Mouse (Mus musculus) adipocyte (in vitro differentiated cells): ENCODE results near the gene Anp32e.
"Not testable (repeated sequence)": the region's sequence is repeated elsewhere in the genome, so short reads cannot be mapped to it uniquely, and the experiment has no call there.

Experiments
- DNase-seq: peaks from one replicate; pipeline ENCODE4 v3.0.0-alpha.2; 2016; ENCODE audit warnings: low spot score

The Anp32e gene

GRCm38 (mm10) chr3:95904568-95904967, 24.5 kb upstream of the Anp32e start, which contains the start of gene Car14:
Gene Car14, minus strand, starts transcription at chr3:95904691.
- no peak for DNase-seq

DNA sequence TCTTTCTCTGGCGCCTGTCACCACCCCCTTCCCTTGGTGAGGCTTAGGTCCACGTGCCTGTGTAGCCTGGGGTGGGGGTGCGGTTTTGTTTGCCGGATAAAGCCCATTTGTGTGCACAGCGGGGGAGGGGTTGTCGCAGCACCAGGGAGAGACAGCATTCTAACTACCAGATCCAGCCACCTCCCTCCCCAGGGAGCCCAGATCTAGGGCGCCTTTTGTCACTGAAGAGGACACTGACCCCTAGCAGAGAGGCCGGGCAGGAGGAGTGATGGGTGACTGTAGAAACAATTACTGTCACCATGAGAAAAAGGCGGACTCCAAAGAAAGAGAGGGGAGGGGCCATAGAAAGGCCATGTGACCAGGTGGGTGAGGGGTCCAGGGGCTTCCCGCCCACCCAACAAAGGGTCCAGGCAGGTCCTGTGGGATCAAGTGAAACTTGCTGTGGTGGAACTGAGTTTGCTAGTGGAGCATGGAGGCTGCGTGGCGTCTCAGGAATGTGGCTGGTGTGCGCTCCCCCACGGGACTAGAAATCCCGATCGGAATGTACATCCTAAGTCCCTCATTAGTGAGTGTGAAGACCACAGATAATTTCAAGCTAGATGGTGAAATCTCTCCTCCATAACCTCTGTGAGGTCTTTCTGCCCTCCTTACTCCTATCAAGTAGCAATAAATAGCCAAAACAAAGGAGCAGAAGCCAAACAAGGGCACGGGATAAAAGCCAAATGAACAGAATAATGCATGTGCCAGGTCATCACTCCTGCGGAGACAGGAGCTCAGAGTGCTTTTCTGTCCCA, 23.7 kb upstream of the Anp32e start:
- no peak for DNase-seq

GRCm38 (mm10) chr3:95905940-95906492, 23.0 kb upstream of the Anp32e start:
- DNase-seq = peak; percentile 70

GRCm38 (mm10) chr3:95906860-95907259, 22.2 kb upstream of the Anp32e start:
- DNase-seq = peak; percentile 20

- no peak for DNase-seq
Observed at GRCm38 (mm10) chr3:95907613-95908012, 21.4 kb upstream of the Anp32e start.

GRCm38 (mm10) chr3:95914706-95915105, 14.3 kb upstream of the Anp32e start:
- DNase-seq = no peak

GRCm38 (mm10) chr3:95916760-95917159, 12.3 kb upstream of the Anp32e start:
- no peak for DNase-seq

DNA sequence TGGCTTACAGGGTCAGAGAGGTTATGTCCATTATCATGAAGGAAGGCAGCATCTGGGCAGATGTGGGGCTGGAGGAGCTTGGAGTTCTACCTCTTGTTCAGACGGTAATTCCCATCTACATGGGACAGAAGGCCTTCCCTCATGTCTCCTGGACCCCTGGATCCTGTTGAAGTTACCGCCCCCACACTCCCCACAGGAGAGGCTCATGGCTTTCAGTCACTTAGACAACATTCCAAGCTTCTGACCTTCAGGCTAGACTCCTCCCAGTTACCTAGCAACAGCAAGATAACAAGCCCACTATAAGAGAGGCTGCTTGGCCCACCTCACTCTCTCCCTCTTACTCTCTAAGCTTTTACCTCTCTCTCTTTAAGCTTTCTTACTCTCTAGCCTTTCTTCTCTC, 8.5 kb upstream of the Anp32e start:
- not testable (repeated sequence) for DNase-seq

- DNase-seq = not testable (repeated sequence)
Observed at GRCm38 (mm10) chr3:95923429-95923828, 5.6 kb upstream of the Anp32e start.

DNA sequence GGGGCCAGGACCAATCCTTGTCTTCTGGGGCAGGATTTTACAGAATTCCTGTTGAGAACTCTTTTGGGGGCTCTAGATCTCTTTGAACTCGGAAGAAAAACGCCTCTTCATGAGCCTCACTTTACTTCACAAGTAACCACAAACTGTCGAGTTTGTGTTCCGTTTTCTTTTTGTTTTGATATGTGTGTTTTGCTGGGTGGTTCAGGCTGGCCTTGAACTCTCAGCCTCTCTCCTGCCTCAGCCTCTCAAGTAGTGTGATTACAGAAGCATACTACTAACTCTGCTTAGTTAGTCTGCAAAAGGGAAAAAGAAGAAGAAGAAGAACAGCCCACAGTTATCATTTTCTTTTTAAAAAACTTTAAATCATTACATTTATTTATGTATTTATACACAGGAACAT, 4.9 kb upstream of the Anp32e start:
- DNase-seq = no peak

- DNase-seq = no peak
Observed at GRCm38 (mm10) chr3:95925087-95925486, 4.0 kb upstream of the Anp32e start.

DNA sequence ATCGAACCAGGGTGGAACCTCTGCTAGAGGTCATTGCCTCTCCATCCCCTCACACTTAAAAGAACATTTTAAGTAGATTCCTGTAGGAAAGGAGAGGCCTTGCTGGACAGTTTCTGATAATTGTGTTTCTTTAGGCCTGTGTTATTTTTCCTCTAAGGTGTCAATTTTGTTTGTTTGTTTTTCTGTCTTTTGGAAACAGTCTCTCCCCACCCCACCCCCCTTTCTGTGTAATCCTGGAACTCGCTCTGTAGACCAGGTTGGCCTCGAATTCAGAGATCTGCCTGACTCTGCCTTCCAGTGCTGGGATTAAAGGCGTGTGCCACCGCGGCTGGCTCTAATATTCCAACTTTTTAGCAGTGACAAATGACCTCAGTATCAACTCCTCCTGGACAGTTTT, 787 bp upstream of the Anp32e start:
- no peak for DNase-seq

DNA sequence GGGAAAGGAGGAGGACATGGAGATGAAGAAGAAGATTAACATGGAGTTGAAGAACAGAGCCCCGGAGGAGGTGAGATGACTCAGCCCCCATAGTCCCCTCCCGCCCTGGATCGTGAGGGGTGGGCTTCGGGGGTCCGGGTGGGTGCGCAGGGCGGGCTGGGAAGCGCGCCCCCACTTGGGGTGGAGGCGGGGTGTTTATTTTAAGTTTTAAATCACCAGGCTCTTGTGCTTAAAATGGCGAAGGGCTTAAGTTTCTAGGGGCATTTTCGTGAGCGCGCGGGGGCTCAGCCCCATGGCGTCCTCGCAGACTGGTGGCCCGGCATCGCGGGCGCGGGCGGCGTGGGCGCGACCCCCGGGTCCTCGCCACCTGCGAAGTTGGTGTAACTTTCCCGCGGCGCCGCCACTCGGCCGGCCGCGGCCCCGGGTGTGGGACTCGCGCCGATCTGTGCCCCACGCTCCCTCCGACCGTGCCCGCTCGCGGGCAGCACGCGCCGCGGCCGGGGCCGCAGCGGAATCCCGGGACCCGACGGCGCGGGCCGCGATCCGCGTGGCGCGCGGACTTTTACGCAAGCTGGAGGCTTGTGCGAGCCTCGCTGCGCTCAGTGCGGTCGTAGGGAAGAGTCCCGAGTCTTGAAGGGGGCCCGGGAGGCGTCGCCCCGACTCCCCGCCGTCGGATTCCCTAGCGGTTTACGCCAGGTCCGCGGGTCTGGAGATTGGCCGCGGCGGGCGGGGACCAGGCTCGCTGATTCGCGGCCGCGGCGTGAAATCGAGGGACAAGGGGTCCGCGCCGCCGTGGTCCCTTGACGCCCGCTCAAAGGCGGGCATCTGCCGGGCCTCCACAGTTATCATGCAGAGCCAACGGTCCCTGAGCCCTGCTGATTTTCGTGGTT, 780 bp downstream of the Anp32e start:
- peak; percentile 32 for DNase-seq

GRCm38 (mm10) chr3:95930471-95930789, 1.4 kb downstream of the Anp32e start:
- no peak for DNase-seq

DNA sequence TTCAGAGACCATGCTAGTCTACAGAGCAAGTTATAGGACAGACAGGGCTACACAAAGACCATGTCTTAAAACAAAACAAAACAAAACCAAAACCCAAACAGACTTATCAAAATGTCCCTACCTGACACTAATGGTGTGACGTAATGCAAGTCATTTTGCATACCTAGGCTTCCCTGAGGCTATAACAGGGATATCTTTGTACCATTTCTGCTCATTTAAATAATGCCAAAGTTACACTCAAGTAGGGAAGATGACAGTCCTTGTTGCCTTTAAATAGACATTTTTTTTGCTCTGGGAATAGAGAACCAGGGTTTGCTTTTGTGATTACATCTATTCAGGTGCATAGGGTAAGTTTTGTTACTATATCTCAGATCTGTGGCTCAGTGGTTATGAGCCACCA, 2.4 kb downstream of the Anp32e start:
- DNase-seq = no peak

GRCm38 (mm10) chr3:95932157-95932556, 3.1 kb downstream of the Anp32e start:
- DNase-seq = no peak

DNA sequence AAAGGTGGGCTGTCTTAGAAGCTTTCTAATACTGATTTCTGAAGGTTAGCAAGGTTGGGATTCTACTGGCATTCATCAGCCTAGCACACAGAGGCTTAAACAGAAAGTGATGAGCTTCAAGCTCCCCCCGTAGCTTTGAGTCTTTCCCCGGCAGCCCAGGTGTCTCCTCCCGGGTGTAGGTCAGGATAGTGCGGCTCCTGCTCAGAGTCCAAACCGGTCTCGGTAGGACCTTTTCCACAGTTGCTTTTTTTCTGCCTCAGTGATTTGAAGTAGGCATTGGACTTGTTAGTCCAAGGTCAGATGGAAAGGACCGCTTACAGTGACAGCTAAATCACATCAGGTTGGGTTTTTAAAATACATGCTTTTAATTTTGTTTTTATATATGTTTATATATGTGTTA, 3.5 kb downstream of the Anp32e start:
- no peak for DNase-seq

GRCm38 (mm10) chr3:95933111-95933750, 4.2 kb downstream of the Anp32e start:
- no peak for DNase-seq

GRCm38 (mm10) chr3:95934448-95934847, 5.4 kb downstream of the Anp32e start:
- no peak for DNase-seq

DNA sequence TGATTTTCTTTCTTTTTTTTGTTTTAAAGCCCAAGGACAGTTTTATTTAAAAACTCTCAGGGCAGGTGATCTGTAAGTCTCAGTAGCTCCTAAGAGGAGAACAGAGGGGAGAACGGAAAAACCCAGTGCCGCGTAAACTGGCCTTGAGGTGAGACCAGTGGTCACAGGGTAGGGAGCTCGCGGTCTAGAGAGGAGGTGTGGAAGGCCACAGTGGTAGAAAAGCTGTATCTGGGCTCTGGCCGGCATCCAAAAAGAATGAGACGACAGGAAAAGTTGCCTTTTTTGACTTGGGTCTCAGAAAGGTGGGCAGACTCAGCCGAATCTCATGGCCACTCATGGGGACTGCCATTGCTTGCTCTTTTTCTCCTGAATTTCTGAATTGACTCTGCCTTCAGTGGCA, 9.2 kb downstream of the Anp32e start:
- DNase-seq = no peak

- no peak for DNase-seq
Observed at GRCm38 (mm10) chr3:95938835-95939234, 9.8 kb downstream of the Anp32e start.

- DNase-seq = no peak
Observed at GRCm38 (mm10) chr3:95942749-95943148, 13.7 kb downstream of the Anp32e start.
